Mouse (Mus musculus): Measurements from ENCODE around the gene Cdrt4. TPM values are rescaled to one million over a fixed set of nuclear protein-coding genes. Genes with fewer than 3 reads are reported as not detected.

The Cdrt4 gene
- total and polyA plus RNA-seq, 3 experiments, result 0.16 TPM; not detected in 2

DNA sequence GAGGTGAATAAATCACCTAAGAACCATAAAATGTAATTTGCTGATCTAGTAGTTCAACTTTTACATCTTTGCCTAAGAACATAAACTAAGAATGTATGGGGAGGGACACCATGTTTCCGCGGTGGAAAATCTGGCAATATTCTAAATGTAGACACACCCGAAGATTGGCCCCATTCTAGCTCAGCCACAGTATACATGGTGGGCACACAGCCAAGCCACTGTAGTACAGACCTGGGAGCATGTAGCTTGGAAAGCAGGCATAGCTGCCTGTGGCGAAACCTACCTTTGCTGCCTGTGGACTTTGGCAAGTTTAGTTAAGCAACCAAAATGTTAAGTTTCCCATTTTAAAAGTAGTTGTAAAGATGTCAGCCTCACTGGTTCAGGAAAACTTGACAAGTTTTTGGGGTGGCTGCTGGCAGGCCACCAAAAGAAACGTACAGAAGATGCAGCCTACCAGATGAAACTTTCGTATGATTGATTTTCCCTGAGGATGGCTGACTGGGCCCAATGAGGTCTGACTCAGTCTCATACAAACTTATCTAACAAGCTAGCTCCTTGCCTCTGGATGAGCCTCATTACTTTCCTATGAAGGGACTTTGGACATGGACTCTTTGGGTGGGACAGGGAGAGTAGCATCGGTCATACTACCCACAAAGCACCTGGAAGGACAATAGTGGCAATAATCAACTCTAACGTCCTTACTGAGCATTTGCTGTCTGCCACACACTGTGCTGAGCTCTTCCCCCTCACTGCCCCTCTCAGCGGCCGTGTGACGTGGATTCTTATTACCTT is 84.6 kb downstream of the Cdrt4 start:
- DNase-seq, result no peak

DNA sequence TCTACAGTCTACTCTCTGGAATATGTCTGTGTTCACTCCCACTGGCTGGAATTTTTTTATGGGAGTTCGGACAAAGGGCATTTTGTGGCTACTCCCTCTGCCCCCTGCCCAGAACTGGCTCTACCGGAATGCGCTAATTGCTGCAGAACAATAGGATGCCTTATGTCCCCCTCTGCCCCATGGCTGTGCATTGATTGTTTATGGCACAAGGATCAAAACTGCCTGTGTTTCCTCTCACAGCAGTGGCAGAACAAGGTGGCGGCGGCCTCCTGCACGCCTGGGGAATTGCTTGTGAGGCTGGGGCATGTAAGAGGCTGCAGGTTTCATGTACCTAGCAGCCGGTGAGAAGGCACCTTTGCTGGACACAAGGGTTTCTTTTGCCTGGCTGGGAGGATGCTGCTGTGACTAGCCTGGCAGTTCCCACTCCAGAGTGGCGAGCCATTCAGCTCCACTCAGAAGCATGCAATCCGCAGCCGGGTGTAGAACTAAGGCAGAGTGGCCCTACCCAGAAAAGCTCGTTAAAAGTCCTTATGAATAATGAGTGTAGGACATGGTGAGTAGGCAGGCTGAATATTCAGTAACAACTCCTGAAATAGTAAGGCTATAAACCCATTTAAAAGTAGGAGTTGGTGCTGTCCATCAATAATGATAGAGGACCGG is 89.1 kb downstream of the Cdrt4 start:
- DNase-seq, result no peak

Other genes with a start within 250 kb of the Cdrt4 start
- 1 to 10 TPM; 2.9 to 5.0 TPM for gene Zfp287, start 219.3 kb upstream of the Cdrt4 start, total RNA-seq (2021)
- 0.89 and 1.3 TPM in 2 replicates for gene Zfp287, start 219.3 kb upstream of the Cdrt4 start, polyA plus RNA-seq (2012; rRNA removed)
- not detected for gene Gm10428, start 198.1 kb upstream of the Cdrt4 start, total RNA-seq (2021)
- not detected in 2 replicates for gene Gm10428, start 198.1 kb upstream of the Cdrt4 start, polyA plus RNA-seq (2012; rRNA removed)
- gene Zfp286, start 161.7 kb upstream of the Cdrt4 start, total RNA-seq (2021), result 1 to 10 TPM; 1.5 to 3.5 TPM
- gene Zfp286, start 161.7 kb upstream of the Cdrt4 start, polyA plus RNA-seq (2012; rRNA removed), result 0.21 TPM in 1 of 2 replicates, not detected in the other
- gene Trim16, start 131.0 kb upstream of the Cdrt4 start, total RNA-seq (2021), result 1 to 10 TPM; 5.7 to 9.6 TPM
- 1.7 and 2.2 TPM in 2 replicates for gene Trim16, start 131.0 kb upstream of the Cdrt4 start, polyA plus RNA-seq (2012; rRNA removed)
- gene Fbxw10, start 104.1 kb upstream of the Cdrt4 start, total RNA-seq (2021), result under 1 TPM; 0.89 to 0.97 TPM
- gene Fbxw10, start 104.1 kb upstream of the Cdrt4 start, polyA plus RNA-seq (2012; rRNA removed), result 0.41 TPM in 1 of 2 replicates, not detected in the other
- gene Tvp23b, start 71.7 kb upstream of the Cdrt4 start, total RNA-seq (2021), result 10 to 100 TPM; 31.7 to 54.6 TPM
- 3.6 and 4.6 TPM in 2 replicates for gene Tvp23b, start 71.7 kb upstream of the Cdrt4 start, polyA plus RNA-seq (2012; rRNA removed)
- gene Tekt3, start 110.5 kb downstream of the Cdrt4 start, total RNA-seq (2021), result not detected
- gene Tekt3, start 110.5 kb downstream of the Cdrt4 start, polyA plus RNA-seq (2012; rRNA removed), result not detected in 2 replicates
- gene Pmp22, start 177.8 kb downstream of the Cdrt4 start, total RNA-seq (2021), result 100 to 1,000 TPM; 102 to 190 TPM
- gene Pmp22, start 177.8 kb downstream of the Cdrt4 start, polyA plus RNA-seq (2012; rRNA removed), result 125 and 184 TPM in 2 replicates